Mouse (Mus musculus): ENCODE results near the gene Pmepa1.

The Pmepa1 gene

GRCm38 (mm10) chr2:173185282-173185681 lies 91.1 kb downstream of the Pmepa1 start:
- DNase-seq (ENCODE audit: low spot score in 2 of 2): no peak

GRCm38 (mm10) chr2:173184475-173185080 lies 91.8 kb downstream of the Pmepa1 start:
- no peak for DNase-seq (ENCODE audit: low spot score in 2 of 2)

- peak; percentile 71 to 78 for DNase-seq (ENCODE audit: low spot score in 2 of 2)
Observed at GRCm38 (mm10) chr2:173183836-173184460, 92.4 kb downstream of the Pmepa1 start.

DNA sequence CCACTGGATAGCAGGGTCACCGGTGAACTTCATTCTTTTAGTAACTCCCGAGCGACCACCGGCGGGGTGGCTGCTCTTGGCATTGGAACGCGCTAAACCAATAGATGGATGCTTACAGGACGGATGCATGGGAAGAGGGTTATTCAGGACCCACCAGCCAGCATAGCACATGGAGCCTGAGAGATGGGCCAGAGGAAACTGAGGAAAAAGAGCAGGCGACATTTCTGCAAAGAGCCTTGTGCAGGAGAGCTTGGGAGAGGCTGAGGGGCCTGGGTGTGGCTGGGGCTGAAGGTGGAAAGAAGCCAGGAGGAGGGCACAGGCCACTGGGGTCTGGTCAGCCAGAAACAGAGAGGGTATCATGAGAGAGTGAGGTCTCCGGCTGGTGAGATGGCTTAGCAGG lies 93.0 kb downstream of the Pmepa1 start:
- DNase-seq (ENCODE audit: low spot score in 2 of 2): no peak

GRCm38 (mm10) chr2:173182796-173183195 lies 93.5 kb downstream of the Pmepa1 start:
- no peak for DNase-seq (ENCODE audit: low spot score in 2 of 2)

DNA sequence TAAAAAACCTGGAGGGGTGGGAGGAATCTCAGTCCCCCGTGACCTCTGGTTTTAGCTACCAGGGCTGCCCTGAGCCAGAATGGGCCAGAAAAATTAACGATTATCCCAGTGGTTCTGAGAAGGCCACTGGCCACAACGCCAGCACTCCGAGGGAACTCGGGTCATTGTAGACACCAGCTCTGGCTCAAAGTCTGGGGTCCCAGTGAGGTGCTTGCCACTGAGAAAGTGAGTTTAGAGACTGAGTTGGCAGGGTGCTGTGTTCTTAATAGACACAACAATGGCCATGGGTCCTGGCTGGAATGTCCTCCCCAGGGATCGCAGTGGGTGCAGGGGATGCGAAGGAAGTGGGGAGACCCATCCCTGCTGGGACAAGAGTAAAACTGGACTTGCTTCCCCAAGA lies 94.4 kb downstream of the Pmepa1 start:
- no peak for DNase-seq (ENCODE audit: low spot score in 2 of 2)

- no peak for DNase-seq (ENCODE audit: low spot score in 2 of 2)
Observed at GRCm38 (mm10) chr2:173181486-173181885, 94.8 kb downstream of the Pmepa1 start.

DNA sequence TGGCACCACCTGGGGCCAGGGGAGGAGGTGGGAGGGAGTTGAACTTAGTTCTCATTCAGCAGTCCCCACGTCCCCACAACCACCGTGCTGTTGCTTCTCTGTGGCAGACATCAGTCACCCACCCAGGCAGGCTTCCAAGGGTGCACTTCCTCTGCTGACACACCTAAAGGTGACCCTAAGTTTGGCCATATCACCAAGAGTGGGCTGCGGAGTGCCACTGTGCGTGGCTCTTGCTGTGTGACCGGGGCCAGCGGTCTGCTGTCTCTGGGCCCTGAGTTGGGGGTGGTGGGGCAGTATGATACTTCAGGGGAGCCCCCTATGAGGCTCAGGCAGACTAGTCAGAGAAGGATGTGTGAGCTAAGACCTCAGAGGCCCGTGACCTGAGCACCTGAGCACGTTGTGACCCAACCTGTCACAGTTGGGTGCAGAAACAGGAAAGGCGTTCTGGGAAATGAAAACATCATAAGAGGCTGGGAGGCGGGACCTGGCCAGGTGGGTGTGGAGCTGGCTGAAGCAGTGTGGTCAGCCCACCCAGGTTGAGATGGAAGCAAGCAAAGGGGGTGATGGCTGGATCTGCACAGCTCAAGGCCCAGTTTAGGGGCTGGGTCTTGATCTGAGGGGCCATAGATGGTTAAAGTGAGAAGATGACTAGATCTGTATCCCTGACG lies 95.5 kb downstream of the Pmepa1 start:
- no peak for DNase-seq (ENCODE audit: low spot score in 2 of 2)

- no peak for DNase-seq (ENCODE audit: low spot score in 2 of 2)
Observed at GRCm38 (mm10) chr2:173180026-173180425, 96.3 kb downstream of the Pmepa1 start.

DNA sequence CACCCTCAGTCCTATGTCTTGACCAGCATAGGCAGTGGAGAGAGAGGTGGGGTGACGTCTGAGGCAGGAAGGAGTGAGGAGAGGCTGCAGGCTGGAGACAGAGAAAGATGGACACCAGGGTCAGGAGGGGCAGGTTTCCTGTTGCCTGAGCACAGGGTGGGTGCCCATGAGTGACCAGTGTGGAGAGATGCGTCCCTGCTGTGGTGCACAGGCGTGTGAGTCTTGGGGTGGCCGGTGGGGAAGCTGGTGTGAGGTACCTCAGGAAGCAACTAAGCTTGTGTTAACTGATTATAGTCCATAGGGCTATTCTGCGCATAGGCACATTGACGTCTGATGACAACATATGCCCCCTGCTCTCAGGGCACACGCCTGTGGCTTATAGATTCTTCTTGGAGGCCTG lies 97.3 kb downstream of the Pmepa1 start:
- DNase-seq (ENCODE audit: low spot score in 2 of 2): no peak

DNA sequence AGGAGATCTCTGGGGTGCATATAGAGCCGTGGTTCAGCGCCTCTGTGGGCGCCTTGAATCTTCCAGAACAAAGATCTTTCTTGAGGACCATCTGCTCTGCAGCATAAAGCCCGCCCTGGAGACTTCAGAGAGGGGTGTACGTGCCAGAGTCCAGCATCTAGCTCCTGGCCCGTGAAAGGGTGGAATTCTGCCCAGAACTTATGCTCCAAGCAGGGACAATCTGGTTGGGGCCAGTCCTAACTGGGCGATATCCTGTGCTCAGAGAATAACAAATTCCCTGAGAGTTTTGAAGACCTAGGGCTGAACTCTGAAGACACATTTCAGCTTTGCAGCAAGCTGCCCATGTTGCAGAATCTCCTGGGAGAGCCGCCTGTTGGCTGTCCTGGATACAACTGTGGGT lies 98.4 kb downstream of the Pmepa1 start:
- DNase-seq (ENCODE audit: low spot score in 2 of 2): no peak

DNA sequence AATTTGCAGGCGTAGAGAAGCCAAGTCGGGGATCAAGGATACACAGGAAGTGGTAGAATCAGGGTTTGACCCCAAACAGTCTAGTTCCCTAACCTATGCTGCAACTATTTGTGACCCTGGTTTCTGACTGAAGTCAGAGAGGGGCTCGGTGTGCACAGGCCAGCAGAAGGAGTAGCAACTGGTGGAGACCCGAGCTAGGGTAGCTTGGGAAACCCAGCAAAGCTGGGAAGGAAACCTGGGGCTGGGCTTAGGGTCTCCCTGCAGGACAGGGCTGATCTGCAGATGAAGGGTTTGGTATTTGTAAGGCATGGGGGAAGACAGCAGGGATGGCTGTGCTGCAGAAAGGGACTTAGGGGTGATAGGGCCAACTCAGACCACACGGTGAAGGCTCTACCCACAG lies 98.9 kb downstream of the Pmepa1 start:
- DNase-seq (ENCODE audit: low spot score in 2 of 2): no peak

GRCm38 (mm10) chr2:173175703-173176102 lies 100.6 kb downstream of the Pmepa1 start:
- DNase-seq (ENCODE audit: low spot score in 2 of 2): no peak

- DNase-seq (ENCODE audit: low spot score in 2 of 2): no peak
Observed at GRCm38 (mm10) chr2:173174569-173174968, 101.8 kb downstream of the Pmepa1 start.

All from right cerebral cortex, adult 2 months (tissue).